Mouse (Mus musculus): ENCODE data around the gene Gm17387. TPM values are rescaled to one million over a fixed set of nuclear protein-coding genes. Genes with fewer than 3 reads are reported as not detected.

Gene Gm17387
- total and polyA plus RNA-seq, 3 experiments: not detected

DNA sequence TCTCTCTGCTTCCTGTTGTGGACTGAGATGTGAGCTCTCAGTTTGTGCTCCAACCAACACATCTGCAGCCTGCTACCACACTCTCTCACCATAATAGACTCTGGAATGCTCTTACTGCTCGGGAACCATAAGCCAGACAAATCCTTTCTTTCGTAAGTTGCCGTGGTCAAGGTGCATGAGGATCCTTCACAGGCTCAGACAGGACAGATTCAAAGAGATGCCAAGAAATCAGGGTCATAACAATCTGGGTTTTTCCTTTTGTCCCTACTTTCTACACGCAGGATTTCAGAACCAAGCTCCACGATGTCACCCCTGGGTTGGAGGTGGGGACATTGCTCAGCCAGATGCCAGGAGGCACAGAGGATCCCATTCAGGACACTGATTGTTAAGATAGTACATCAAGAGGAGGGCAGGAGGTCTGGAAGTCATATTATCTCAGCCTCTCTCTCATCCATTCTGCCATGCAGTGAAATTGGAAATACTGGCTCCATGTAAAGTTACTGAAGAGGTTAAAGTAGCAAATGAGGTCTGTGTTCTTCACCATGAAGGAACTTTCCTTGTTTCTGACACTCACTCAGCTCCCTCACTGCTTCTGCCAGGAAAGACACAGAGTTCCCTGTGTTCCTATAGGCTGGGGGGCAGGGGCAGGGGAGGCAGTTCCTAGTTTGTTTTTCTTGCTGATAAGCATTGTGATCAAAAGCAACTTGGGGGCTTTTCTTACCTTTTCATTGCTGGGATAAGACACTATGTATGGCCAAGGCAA is 25.5 kb upstream of the Gm17387 start (continued):
- TF ChIP-seq HCFC1 (IDR thresholded peaks at IDR 0.05; ENCODE audit: low read depth, low read length): no peak

DNA sequence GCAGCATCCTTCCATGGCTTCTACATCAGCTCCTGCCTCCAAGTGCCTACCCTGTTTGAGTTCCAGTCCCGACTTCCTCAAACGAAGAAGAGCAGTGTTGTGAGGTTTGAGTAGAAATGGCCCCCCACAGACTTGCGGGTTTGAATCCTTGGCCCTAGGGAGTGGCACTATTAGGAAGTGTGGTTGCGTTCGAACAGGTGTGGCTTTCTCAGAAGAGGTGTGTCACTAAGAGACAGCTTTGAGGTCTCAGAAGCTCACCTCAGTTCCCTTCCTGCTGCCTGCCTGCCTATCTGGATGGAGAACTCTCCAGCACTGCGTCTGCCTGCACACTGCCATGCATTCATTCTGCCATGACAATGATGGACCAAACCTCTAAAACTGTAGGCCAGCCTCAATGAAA is 22.5 kb upstream of the Gm17387 start:
- no peak overlapping the region for H3K9ac ChIP-seq (ENCODE audit: control insufficient read depth, low read depth, low read length, poor library complexity, severe bottlenecking)
- peaks cover 0 to 3% of the 10 kb centered on the region in 2 experiments; a peak in 2 of 4 replicates for H3K27me3 ChIP-seq (ENCODE audit: control insufficient read depth in 1 of 2, insufficient read depth in 2 of 2, low read length in 2 of 2)
- H3K4me1 ChIP-seq (ENCODE audit: control insufficient read depth in 1 of 2, insufficient read depth in 2 of 2, low read length in 2 of 2): peaks cover 0 to 12% of the 10 kb centered on the region in 2 experiments; a peak in 2 of 4 replicates
- DNase-seq (ENCODE audit: low read depth, low spot score): peak; percentile 37
- H3K9me3 ChIP-seq (replicated peaks; ENCODE audit: insufficient read depth, low read length): no peaks in the 10 kb centered on the region
- no peak overlapping the region for H3K4me3 ChIP-seq (ENCODE audit: control insufficient read depth in 1 of 2, insufficient read depth in 1 of 2, low read depth in 2 of 2, low read length in 2 of 2)
- H3K36me3 ChIP-seq (ENCODE audit: control insufficient read depth in 1 of 2, insufficient read depth in 2 of 2, low read length in 2 of 2): no peaks in the 10 kb centered on the region; a peak in 1 of 4 replicates
- H3K27ac ChIP-seq (ENCODE audit: control insufficient read depth, low read depth, low read length): no peak overlapping the region
- H3K79me2 ChIP-seq (ENCODE audit: control insufficient read depth, insufficient read depth, low read length, poor library complexity): no peaks in the 10 kb centered on the region
- TF ChIP-seq MEF2A (IDR thresholded peaks at IDR 0.05; ENCODE audit: extremely low read depth, insufficient replicate concordance, low read depth, low read length, poor library complexity, severe bottlenecking): no peak
- no peak for TF ChIP-seq TCF12 (IDR thresholded peaks at IDR 0.05; ENCODE audit: low read depth, low read length)
- TF ChIP-seq E2F4 (IDR thresholded peaks at IDR 0.05; ENCODE audit: borderline replicate concordance, low read depth, low read length): no peak
- TF ChIP-seq MXI1 (IDR thresholded peaks at IDR 0.05; ENCODE audit: low read depth, low read length): no peak
- TF ChIP-seq POLR2AphosphoS5 (IDR thresholded peaks at IDR 0.05; ENCODE audit: borderline replicate concordance, low read depth, low read length): no peak
- TF ChIP-seq MYC (IDR thresholded peaks at IDR 0.05; ENCODE audit: low read depth, low read length): no peak
- no peak for TF ChIP-seq TBP (IDR thresholded peaks at IDR 0.05; ENCODE audit: low read depth, low read length)
- no peak for TF ChIP-seq GATA1 (IDR thresholded peaks at IDR 0.05; ENCODE audit: low read depth, low read length)
- no peak for TF ChIP-seq CTCF (IDR thresholded peaks at IDR 0.05 in 2 of 3, conservative IDR thresholded peaks at IDR 0.05 in 1 of 3; ENCODE audit: control insufficient read depth in 1 of 3, insufficient read depth in 1 of 3, low read depth in 2 of 3, low read length in 3 of 3, poor library complexity in 1 of 3, severe bottlenecking in 1 of 3)
- no peak for TF ChIP-seq ZMIZ1 (IDR thresholded peaks at IDR 0.05; ENCODE audit: low read depth, low read length)

DNA sequence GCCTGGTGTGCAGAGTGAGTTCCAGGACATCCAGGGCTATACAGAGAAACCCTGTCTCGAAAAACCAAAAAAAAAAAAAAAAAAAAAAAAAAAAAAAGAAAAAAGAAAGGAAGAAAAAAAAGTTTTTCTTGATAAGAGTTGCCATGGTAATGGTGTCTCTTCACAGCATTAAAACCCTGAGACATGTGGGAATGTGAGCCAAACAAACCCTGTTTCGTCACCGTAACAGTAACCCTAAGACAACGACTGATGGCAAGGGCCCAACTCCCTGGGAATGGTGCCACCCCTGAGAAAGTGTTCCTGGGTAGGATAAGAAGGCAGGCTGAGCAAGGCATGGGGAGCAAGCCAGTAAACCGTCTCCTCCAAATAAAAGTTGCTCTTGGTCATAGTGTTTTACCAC is 22.0 kb upstream of the Gm17387 start:
- H3K9me3 ChIP-seq (replicated peaks; ENCODE audit: insufficient read depth, low read length): no peaks in the 10 kb centered on the region
- peak; percentile 26 for DNase-seq (ENCODE audit: low read depth, low spot score)
- H3K79me2 ChIP-seq (ENCODE audit: control insufficient read depth, insufficient read depth, low read length, poor library complexity): no peaks in the 10 kb centered on the region
- H3K4me1 ChIP-seq (ENCODE audit: control insufficient read depth in 1 of 2, insufficient read depth in 2 of 2, low read length in 2 of 2): peaks cover 0 to 12% of the 10 kb centered on the region in 2 experiments; a peak in 2 of 4 replicates
- TF ChIP-seq TAL1 (IDR thresholded peaks at IDR 0.05; ENCODE audit: low read length) (no peak), ZNF384 (IDR thresholded peaks at IDR 0.05; ENCODE audit: low read depth, low read length) (peak; percentile 84)
- no peak overlapping the region for H3K4me3 ChIP-seq (ENCODE audit: control insufficient read depth in 1 of 2, insufficient read depth in 1 of 2, low read depth in 2 of 2, low read length in 2 of 2)
- no peak overlapping the region for H3K27ac ChIP-seq (ENCODE audit: control insufficient read depth, low read depth, low read length)
- H3K36me3 ChIP-seq (ENCODE audit: control insufficient read depth in 1 of 2, insufficient read depth in 2 of 2, low read length in 2 of 2): no peaks in the 10 kb centered on the region; a peak in 1 of 4 replicates
- H3K27me3 ChIP-seq (ENCODE audit: control insufficient read depth in 1 of 2, insufficient read depth in 2 of 2, low read length in 2 of 2): peaks cover 0 to 3% of the 10 kb centered on the region in 2 experiments; a peak in 2 of 4 replicates
- H3K9ac ChIP-seq (ENCODE audit: control insufficient read depth, low read depth, low read length, poor library complexity, severe bottlenecking): no peak overlapping the region
